Mouse (Mus musculus): ENCODE measurements around the gene Fgfr2.
A peak's percentile ranks its signal among the peaks of the same experiment; 100 is the strongest.
"Not testable (repeated sequence)": the region's sequence is repeated elsewhere in the genome, so short reads cannot be mapped to it uniquely, and the experiment has no call there.

The Fgfr2 gene

DNA sequence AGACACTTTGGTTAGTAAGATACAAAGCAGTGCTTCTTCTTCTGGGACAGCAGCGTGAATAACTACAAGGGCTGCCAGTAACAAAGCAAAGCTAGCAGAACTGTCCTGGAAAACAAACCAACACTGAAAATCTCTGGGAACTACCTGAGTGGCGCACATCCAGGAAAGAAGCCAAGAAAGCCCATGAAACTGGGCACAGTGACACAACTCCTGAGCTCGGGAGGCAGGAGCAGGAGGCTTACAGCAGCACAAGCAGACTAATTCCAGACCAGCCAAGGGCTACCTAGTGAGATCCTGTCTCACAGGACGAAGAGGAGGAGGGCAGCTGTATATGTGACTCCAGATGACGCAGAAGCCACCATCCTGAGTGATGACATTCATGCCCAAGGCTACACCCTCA lies 676.3 kb downstream of the Fgfr2 start:
- peak; percentile 15 for DNase-seq (ENCODE audit: extremely low read depth, insufficient read length, low spot score)

DNA sequence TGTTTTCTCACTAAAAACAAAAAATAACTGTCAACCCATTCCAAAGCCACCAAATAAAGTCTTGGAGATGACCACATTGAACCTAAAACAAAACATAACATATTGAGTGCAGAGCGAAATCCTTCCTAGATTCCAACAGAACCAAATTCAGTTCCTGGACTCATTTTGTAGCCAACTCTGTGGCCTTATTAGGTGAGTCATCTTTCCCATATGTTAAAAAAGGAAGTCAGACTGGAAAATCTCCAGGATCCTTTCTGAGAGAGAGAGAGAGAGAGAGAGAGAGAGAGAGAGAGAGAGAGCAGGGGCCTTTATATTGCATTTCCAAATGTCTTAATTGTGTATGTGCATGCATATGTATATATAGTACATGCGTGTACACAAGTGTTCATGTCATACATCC lies 678.9 kb downstream of the Fgfr2 start:
- peak; percentile 40 for DNase-seq (ENCODE audit: extremely low read depth, insufficient read length, low spot score)

- no peak for DNase-seq (ENCODE audit: extremely low read depth, insufficient read length, low spot score)
These were observed 679.4 kb downstream of the Fgfr2 start for GRCm38 (mm10) chr7:132443769-132444168.

DNA sequence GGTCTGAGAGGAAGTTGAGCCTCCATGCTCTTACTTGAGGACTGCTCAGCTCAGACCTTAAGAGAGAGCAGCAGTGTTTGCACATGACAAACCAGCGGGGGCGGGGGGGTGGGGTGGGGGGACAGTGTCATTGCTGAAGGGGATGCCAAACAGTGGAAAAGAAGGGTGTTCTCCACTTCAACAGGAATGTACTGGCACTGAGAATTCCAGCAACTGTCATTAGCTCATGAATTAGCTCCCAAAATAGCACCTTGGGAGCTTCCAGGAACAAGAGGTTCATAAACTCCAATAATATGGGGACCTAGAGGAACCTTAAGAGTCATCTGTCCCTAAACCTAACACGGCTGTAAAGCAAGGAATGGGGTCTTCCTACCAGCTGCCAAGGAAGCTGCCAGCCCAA lies 680.0 kb downstream of the Fgfr2 start:
- DNase-seq (ENCODE audit: extremely low read depth, insufficient read length, low spot score): no peak

- not testable (repeated sequence) for DNase-seq (ENCODE audit: extremely low read depth, insufficient read length, low spot score)
These were observed 680.9 kb downstream of the Fgfr2 start for GRCm38 (mm10) chr7:132442133-132442763.

DNA sequence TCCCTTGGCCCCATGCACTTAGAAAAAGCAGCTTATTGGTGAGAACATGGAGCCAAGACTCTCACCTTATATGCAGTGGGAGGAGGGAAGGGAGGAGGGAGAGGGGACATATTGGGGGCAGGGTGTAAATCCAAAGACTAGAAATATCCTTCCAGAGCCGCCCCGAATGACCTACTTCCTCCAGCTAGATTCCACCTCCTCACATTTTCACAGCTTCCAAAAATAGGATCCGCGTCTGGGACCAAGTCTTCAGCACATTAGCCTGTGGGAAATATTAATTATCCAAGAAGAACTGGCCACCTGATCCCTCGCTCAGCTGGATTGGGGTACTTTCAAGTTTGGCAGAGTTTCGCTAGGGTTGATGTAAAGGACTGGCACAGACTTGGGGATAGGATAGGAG lies 683.2 kb downstream of the Fgfr2 start:
- no peak for DNase-seq (ENCODE audit: extremely low read depth, insufficient read length, low spot score)

DNA sequence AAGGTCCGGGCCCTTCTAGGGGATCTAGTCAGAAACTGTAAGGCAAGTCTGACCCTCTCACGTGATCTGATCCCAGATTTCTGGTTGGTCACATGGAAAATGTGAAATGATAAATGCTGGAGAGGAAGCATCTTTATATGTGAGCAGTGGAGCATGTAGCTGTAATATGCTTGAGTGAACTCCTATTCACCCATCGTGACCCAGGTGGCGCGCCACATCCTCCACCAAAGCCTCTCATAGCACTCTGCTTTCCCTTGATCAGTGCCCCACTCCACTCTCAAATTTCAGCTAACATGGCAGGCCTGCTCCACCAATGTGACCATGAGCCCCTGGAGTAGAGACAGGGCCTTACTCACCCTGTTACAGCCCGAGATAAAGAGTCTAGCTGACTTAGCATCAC lies 685.1 kb downstream of the Fgfr2 start:
- no peak for DNase-seq (ENCODE audit: extremely low read depth, insufficient read length, low spot score)

DNA sequence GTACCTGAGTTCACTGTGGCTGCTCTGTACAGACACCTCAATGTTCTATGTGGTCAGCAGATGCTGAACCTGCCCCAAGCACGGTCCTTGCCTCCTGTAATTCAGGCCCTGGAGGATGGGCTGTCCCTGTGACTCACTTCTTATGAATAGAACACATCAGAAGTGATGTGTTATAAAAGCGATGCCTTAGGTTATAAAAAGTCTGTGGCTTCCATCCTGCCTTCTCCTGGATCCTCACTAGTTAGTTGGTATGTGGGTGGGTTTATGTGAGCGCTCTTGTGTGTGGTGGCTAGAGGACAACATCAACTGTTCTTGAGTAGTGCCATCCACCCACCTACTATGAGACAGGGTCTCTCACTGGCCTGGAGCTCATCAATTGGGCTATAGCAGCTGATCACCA lies 685.7 kb downstream of the Fgfr2 start:
- DNase-seq (ENCODE audit: extremely low read depth, insufficient read length, low spot score): no peak

- no peak for DNase-seq (ENCODE audit: extremely low read depth, insufficient read length, low spot score)
These were observed 687.6 kb downstream of the Fgfr2 start for GRCm38 (mm10) chr7:132435486-132436055.

- no peak for DNase-seq (ENCODE audit: extremely low read depth, insufficient read length, low spot score)
These were observed 693.8 kb downstream of the Fgfr2 start for GRCm38 (mm10) chr7:132429324-132429723.

GRCm38 (mm10) chr7:132428308-132428707 lies 694.8 kb downstream of the Fgfr2 start:
- peak; percentile 38 for DNase-seq (ENCODE audit: extremely low read depth, insufficient read length, low spot score)

GRCm38 (mm10) chr7:132426069-132426468 lies 697.1 kb downstream of the Fgfr2 start:
- DNase-seq (ENCODE audit: extremely low read depth, insufficient read length, low spot score): no peak

GRCm38 (mm10) chr7:132425364-132425999 lies 697.7 kb downstream of the Fgfr2 start:
- DNase-seq (ENCODE audit: extremely low read depth, insufficient read length, low spot score): peak; percentile 36

- DNase-seq (ENCODE audit: extremely low read depth, insufficient read length, low spot score): peak; percentile 70
These were observed 699.6 kb downstream of the Fgfr2 start for GRCm38 (mm10) chr7:132423570-132423969.

GRCm38 (mm10) chr7:132419378-132420255 lies 703.5 kb downstream of the Fgfr2 start:
- no peak for DNase-seq (ENCODE audit: extremely low read depth, insufficient read length, low spot score)

DNA sequence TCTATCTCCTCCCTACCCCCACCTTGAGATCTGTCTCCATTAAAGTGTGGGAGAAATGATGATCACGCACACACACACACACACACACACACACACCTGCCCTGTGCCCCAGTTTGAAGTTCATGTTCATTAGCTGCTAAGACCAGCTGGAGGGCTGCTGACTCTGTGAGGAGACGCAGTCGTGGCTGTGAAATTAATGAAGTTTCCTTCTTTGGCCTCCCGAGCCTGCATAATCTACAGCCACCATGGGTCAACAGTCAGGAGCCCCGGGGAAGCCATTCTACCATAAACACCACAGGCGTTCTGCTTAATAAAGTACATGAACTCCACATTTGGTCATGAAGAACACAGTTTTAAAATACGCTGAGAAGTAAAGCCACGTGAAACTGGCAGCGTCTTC lies 706.3 kb downstream of the Fgfr2 start:
- no peak for DNase-seq (ENCODE audit: extremely low read depth, insufficient read length, low spot score)

DNA sequence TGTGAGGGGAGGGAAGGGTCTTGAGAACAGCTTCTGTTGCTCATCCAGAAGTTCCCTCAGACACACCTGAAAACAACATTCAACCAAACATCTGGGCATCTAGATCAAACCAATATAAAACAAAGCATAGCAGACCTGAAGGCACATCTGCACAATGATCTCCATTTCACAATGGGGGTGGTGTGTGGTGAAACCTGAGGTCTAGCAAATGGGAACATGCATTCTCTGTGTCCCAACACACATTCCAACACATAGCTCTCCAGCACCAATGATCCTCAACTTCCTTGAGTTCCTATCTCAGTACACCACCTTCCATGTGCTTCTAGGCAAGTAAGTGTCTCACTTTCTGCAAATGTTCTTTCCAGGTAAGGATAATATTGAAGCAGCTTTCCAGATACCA lies 707.3 kb downstream of the Fgfr2 start:
- no peak for DNase-seq (ENCODE audit: extremely low read depth, insufficient read length, low spot score)

GRCm38 (mm10) chr7:132412520-132412919 lies 710.6 kb downstream of the Fgfr2 start:
- no peak for DNase-seq (ENCODE audit: extremely low read depth, insufficient read length, low spot score)

GRCm38 (mm10) chr7:132411708-132412107 lies 711.4 kb downstream of the Fgfr2 start:
- DNase-seq (ENCODE audit: extremely low read depth, insufficient read length, low spot score): no peak

DNA sequence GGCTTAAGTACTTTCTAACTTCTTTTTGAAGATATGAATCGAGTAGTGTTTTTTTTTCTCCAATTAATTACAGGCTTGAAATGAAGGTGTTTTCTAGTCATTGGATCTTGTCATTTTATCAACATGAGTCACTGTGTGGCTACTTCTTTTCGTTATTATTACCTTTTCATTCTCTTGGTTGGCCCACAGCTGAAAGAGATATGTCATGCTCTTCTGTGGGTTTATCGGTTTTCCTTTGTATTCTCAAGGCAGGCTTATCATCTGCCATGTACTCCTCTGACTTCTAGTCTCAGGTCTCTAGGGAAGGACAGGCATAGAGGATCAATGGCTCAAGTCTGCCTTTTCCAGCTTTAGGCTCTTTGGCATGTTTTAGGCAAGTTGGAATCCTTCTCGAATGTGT lies 712.2 kb downstream of the Fgfr2 start:
- no peak for DNase-seq (ENCODE audit: extremely low read depth, insufficient read length, low spot score)

GRCm38 (mm10) chr7:132409890-132410289 lies 713.3 kb downstream of the Fgfr2 start:
- DNase-seq (ENCODE audit: extremely low read depth, insufficient read length, low spot score): no peak
